Mouse (Mus musculus) frontal cortex, adult 2 months (tissue): ENCODE results near the gene Add3. TPM values are rescaled to one million over a fixed set of nuclear protein-coding genes. Genes with fewer than 3 reads are reported as not detected.
"Not testable (repeated sequence)": the region's sequence is repeated elsewhere in the genome, so short reads cannot be mapped to it uniquely, and the experiment has no call there.

Experiments used
- DNase-seq, 2 experiments: peaks; one replicate each; pipeline ENCODE4 v3.0.0; 2022; ENCODE audit warnings: low spot score in 1 of 2; ENCODE audit errors: extremely low spot score in 1 of 2
- polyA plus RNA-seq: library from polyadenylated mRNA; depleted of rRNA; stranded (reverse); fragments of >200 nt; gene quantifications from 2 replicates; pipeline ENCODE4 v1.2.3, GENCODE M21; 2012

The Add3 gene
- polyA plus RNA-seq, 1 experiment = 83.1 TPM

DNA sequence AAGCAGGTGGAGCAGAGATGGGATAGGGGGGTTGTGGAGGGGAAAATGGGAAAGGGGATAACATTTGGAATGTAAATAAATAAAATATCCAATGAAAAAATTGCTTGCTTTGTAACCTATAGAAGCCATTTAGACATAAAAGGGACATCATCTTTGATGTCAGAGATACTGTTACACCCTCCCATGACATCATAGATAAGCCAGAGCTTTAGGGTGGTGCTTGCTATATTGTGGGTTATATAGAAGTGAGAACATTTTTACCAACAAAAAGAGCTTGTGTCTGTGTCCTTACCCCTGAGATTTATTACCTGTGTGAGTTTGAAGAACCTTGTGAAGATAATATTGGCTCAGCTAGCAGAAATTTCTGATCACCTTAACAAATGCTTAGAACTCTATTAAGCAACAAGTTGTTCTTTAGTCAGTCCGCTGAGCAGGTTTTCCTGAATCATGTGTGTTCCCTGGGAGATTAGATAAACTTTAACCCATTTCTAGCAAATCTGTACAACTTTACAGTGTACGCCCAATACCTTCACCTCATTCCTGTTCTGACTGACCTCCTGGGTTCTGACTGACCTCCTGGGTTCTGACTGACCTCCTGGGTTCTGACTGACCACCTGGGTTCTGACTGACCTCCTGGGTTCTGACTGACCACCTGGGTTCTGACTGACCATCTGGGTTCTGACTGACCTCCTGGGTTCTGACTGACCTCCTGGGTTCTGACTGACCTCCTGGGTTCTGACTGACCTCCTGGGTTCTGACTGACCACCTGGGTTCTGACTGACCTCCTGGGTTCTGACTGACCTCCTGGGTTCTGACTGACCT, 85.2 kb downstream of the Add3 start:
- not testable (repeated sequence) for DNase-seq

DNA sequence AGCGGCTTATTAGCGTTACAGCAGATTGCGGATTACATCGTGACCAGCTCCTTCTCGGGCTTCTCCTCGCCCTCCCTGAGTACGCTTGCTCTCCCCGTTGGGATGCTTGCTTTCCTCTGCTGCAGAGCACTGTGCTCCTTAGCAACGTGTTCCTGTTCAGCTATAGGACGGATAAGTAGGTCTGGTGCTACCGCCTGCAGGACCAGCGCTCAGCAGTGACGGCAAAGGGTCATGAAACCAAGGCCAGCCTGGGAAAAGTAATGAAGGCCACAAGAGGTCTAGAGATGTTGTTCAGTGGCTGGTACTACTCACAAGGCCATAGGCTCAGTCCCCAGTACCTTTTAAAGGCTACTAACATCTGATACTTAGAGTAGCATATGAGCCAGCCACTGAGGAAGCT, 86.4 kb downstream of the Add3 start:
- no peak for DNase-seq

DNA sequence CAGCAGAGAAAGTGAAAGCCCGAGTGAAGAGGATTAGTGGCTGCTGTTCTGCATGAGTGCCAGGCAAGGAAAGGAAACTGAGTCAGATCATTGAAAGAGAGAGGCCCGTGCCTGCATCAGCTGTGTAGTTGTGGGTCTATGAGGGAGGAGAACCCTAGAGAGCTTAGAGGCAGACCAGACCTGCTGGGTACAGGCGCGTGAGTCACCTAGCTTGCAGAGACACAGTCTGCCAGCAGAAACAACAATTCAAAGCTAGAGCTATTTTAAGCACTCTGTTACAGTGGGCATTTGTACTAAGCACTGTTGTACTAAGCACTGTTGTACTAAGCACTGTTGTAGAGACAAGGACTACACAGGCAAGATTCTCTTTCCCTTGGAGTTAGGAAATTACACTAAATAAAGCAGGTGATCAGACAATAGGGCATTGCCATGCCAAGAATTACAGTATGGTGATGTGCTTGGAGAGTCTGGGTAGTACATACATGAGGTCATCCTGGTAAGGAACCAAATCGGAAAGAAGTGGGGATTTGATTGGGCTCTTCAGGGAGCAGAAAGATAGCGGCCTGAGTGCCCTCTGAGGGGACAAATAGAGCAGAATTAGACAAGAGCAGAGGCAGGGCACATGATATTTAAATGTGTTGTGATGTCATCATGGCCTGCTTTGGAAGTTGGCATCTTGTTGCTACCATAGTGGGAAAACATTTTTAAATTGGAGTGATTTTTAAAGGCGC, 88.0 kb downstream of the Add3 start:
- peak in 1 of 2 experiments; percentile 35 for DNase-seq

DNA sequence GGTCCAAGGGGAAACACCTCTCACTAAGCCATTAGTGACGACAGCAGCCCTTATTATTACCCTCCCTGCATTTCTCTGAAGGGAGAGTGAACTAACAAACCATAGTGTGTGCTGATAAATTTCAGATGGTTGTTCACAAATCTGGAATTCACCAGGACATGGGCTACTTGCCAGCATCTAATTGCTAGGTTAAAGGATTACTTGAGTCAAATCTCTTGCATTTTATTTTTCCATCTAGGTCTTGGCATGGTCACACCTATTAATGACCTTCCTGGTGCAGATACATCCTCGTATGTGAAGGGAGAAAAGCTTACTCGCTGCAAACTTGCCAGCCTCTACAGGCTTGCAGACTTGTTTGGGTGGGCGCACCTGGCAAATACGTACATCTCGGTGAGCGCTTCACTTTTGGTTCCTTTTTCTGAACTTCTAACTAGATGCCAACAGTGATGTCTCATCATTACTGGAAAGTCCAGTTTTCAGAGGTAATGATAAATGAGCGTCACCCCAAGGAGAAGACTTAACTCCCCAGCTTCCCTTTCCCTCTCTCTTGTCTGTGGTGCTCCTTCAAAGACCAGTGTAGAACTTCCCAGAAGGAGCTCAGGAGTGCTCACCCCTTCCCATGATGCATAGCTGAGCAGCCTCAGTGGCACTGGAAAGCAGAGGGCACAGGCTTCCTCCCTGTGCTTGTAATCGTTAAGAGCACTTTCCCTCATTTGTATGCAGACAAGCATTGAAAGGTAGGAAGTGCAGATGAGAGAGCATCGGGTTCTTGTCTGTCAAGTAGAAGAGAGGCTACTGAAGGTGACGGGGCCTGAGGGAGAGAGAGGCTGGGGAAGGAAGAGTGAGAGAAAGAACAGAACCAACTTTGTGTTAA, 90.9 kb downstream of the Add3 start:
- DNase-seq = no peak

DNA sequence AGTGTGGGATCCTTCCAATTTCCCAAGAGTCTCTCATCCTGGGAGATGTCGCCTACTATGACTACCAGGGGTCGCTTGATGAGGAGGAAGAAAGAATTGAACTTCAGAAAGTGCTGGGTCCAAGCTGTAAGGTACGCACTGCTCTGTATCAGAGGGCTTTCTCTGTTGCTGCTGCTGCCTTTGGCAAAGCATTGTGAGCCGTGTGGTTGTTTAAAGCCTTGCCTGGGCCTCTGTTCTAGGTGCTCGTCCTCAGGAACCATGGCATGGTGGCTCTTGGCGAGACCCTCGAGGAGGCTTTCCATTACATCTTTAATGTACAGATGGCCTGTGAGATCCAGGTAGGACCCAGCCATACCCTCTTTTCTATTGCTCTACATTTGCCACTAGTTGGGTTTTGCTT, 93.3 kb downstream of the Add3 start:
- no peak for DNase-seq

DNA sequence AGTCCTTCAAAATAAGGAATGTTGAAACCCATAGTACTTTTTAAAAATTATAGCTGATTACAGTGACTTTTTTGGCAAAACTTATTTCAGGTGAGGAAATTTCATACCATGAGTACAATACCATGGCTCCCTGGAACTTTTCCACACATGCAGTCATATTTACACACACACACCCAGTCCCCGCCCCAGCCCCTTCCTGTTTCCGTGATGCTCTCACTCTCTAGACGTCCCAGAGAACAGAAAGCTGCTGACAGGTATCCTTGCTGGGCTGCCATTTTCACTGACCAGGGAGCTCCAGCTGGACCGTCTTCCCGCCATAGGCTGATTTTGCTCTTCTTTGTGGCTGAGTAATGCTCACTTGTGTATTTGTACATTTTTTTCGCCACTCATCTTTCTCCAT, 101.6 kb downstream of the Add3 start:
- no peak for DNase-seq

DNA sequence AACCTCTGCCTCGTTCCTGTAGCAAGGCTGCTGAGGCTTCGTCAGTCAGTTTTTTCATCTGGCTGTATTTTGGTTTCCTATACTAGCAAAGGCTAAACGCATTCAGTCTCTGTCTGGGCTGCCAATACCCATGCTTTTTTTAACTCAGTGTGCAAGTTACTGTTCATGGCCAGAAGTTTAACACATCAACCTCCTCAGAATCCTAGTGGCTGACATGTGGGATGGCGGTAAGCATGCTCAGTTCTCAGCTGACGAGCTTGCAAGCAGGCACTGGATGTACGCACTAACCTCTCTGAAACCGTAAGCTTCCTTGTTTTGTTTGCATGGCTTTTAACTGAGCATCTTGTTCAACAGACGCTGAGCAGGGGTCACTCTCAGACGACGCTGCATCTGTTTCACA, 103.7 kb downstream of the Add3 start:
- peak; percentile 28 to 71 for DNase-seq

DNA sequence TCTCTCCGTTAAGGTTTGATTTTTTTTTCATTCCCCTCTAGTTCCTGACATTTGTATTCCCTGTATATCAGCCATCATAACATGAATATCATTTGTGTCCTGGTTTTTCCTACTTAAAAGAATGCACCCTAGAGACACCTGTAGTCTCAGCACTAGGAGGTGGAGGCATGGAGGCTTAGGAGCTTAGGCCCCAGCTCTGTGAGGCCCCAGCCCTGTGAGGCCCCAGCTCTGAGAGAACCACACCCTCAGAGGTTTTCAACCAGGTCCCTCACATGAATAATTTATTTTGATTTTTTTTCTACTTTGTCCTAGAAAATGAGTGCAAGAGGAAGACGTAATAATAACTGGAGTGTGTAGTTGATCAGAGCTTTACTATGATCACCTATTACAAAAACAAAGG, 107.3 kb downstream of the Add3 start:
- DNase-seq = no peak

DNA sequence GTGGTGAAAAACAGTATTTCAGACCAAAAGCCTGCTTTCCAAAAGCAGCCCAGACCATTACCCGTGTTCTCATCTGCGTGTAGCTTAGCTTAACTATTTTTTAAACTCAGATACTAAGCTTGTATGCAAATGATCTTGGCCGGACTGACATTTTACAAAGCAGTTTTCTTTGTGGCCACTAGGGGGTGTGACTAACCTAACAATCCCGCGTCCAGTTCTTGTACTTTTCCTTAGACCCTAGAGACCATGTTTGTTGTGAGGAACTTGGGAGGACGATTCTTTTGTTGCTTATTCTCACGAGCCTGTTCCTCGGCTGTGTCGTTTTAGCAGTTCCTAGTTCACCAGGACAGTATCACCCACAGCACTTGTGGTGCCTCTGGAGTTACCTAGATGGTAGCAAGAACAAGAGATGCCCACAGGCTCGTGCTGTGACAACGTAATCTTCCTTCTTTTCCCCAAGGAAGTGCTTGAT, 107.8 kb downstream of the Add3 start:
- peak in 1 of 2 experiments; percentile 81 for DNase-seq

DNA sequence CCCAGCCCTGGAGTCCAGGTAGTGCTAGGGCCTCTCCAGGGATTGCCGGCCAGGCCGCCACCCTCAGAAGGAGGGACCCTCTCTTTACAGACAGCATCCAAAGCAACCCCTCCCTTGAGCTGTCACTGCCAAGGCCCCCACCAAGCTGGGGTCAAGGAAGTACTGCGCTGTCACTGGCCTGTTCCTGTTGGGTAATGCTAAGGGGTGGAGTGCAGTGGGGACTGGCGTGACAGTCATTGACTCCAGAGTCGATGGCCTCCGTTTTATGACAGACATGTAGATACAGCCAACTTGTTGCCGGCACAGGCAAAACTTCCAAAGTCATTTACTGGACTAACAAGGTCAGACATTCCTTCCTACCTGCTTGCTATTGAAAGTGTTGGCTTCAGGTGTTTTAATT, 110.8 kb downstream of the Add3 start:
- no peak for DNase-seq

DNA sequence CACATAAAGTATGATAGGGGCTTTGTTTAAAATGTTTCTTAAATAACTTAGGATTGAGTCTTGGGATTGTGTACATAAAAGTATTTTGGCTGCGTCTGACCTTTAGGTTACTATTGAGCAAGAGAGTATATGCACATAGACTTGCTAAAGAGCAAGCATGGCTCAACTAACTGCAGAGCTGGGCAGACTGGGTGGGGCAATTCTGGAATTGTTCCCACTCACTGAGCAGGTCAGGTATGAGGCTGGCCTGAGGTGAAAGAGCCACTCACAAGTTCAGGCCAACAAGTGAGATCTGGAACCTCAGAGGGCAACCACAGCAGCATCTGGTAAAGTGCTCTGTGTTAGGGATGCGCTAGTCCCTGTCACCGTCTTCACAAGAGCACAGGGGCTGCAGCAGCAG, 111.4 kb downstream of the Add3 start:
- no peak for DNase-seq

DNA sequence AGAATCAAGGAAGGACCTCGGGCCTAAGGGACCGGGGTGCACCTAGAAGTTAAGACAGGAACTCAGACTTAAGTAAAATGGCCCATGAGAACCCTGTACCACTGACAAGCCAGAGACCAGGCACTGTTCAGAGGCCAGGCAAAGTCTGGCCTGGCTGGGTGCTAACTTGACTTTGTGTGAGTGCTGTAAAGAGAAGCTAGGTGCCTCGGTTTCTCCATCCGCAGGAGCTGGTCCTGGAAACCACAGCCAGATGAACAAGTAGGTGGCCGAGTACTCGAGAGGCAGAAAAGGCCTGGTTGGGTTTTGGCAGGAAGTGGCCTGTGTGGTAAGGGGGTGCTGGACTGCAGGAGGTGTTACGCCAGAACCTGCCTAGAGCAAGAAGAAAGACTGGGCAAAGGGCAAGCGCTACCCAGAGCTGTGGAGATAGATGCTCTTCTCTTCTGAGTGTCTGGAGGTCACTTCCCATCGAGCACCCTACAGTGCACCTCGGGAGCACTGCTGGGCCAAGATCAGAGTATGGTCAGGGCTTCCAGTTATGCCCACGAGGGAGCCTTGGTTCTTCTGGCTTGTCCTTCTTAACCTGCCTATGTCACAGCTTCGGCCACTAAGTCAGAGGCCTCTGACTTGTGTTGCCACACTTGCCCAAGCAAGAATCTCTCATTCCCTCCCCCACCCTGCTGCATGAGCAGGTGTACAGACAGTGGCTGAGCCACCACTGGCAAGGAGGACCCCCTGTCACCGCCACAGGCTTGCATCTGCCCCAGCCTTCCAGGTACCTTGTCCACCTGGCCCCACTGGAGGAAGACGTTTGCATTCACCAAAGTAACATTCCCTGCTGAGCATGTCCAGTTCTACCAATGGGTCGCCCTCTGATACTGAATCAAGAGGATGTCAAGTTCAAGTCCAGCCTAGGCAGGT, 112.1 kb downstream of the Add3 start:
- DNase-seq = no peak

DNA sequence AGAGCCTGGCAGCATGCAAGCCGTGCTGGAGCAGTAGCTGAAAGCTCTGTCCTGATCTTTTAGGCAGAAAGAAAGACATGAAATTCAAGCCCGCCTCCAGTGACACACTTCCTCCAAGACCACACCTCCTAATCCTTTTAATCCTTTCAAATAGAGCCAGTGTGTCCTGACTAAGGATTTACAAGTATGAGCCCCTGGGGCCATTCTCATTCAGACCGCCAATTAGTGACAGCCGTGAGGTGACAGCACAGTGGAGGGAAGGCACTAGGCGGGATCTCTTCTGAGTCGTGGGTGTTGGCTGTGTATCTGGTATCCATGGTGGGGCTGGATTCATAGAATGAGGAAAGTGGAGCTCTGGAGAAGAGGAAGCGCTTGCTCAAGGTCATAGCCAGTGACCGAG, 116.1 kb downstream of the Add3 start:
- DNase-seq = no peak

DNA sequence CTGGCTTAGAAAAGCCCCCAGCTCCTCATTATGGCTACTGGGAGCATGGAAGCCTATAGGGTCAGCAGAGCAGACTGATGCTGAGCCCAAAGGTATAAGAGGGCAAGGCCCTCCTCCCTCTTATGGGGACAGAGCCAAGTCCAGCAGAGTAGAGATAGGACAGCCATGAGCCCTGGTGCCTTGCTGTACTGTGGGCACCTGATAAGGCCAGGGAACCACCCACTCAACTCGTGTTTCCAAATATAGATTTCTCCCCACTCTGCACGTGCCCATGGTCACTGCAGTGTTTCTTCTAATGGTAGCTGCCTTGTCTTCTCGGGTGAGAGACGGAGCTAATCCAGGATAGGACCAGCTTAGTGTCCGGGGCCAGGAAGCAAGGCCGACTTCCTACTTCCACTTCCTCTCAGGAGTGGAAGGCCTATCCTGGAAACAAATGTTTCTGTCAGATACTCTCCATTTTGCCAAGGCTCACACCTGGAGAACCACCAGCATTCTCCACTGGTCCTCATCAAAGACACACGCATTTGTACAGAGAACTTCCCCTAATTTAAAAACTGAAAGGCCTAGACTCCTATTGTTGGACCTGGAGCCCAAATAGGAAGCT, 116.8 kb downstream of the Add3 start:
- no peak for DNase-seq

DNA sequence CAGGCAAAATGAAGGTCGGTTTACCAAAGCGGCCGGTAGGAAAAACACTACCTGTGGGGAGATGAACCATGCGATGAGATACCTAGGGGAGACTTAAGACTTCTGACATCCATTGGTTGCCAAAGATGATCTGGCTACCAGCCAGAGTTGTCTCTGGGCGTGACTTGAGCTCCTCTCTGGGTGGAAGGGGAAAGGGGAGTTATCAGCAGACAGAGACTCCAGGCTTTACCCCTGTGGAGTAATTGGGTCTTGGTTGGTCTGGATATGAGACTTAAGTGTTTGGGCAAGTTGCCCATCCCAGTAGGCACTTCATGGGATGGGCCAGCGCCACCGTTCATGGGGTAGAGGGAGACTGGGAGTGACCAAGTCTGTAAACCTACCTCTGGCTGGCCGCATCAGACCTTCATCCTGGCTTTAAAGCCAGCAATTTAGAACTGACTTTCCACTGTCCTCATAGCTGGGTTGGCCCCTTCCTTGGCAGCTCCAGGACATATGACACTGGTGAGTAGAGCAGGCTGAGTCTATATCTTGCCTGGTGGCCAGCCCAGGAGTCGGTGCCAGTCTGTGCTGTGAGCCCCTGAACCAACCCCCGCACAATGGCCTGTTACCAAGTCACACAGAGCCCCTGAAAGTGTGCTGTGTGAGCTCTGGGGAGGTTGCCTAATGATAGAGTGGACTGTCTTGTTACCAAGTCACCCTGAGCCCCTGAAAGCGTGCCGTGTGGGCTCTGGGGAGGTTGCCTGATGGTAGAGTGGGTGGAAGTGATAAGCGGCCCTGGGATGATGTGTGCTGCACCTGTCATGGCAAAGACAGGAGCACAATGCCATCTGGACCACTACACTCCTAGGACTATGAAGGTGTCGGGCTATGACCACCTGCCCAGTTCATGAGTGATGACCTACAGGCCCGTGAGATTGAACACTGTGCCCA, 117.7 kb downstream of the Add3 start:
- DNase-seq = no peak

DNA sequence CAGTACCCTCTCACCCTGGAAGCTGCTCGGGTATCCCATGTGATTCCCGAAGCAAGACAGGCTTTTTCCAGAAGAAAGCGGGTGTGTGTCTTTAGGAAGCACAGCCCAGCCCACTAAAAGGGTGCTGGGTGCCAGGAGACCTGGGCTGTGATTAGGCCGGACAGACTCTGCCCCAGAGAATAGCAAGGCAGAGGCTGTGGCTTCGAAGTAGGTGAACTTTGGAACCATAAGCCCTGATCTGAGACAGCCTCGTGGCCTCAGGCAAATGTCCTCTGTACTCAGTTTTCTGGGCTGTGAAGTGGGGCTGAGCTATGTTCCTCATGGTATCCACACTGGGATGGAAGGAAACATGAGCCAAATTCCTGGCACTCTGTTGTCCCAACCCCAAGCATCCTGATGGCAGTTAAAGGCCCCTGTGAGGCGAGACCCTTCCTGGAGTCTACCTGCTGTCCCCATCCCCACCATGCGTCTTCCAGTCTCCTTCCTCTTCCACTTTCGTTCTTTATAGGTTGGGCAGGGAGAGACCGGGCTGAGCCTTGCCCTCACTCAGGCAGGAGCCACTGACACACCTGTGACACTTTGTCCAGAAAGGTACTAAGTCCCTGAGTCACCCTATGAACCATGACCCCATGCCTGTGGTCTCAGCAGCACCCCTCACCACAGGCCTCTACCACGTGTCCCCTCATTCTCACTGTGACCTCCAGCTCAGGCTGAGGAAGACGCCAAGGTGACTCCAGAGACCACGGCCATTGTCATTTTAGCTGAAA, 118.7 kb downstream of the Add3 start:
- DNase-seq = no peak

DNA sequence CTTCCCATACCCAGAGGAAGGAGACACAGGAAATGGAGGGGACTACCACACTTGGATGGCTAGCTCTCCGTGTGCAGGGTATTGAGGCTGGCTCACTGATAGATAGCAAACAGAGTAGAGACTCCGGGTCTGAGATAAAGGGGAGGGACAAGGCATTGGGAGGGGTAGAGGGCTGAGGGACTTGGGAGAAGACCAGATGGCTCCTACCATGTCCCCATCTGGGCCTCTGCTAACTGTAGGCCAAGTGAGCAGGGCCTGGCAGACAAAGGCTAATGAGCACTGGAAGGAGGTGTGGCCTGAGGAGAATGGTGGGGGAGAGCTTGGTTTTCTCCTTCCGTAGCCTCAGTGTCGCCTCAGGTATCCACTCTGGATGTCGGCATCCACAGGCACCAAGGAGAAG, 119.3 kb downstream of the Add3 start:
- no peak for DNase-seq

DNA sequence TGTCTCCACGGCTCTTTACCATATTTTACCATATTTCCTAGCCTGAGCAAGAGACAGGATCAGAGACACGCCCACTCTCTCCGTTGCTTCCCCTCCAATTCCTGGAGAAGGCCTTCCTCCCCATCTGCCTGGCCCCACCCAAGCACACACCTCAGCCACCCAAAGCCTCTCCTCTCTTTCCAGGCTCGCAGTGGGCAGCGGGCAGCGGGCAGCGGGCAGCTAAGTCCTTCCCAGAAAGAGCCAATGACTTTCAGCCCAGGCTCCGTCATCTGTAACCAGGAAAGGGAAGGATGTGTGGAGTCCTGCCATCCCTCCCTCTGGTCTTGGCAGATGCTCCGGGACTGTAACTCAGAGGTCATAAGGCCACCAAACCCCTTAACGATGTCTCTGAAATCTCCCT, 120.0 kb downstream of the Add3 start:
- no peak for DNase-seq
